Mouse (Mus musculus) mouse embryonic stem cell (cell line): ENCODE results near the gene Gm49320.
"Not testable (repeated sequence)": the region's sequence is repeated elsewhere in the genome, so short reads cannot be mapped to it uniquely, and the experiment has no call there.

ENCODE experiments used
- in situ Hi-C, 2 experiments: fragments of 300-500 bp; cut with MboI; formaldehyde crosslinking; loops; 1 replicate in 1 of 2; 3 replicates in 1 of 2; pipeline ENCODE4 v1.14.3; 2019 to 2020; ENCODE audit warnings: low sequenced_read_pairs in 2 of 2, low pct_unique_long_range_greater_than_20kb in 1 of 2, mixed read lengths in 1 of 2; ENCODE audit not compliant: unreplicated experiment in 1 of 2

Gene Gm49320

GRCm38 (mm10) chr8:4254001-4254400, 15.3 kb downstream of the Gm49320 start:
- in situ Hi-C loops, result no loop called here

GRCm38 (mm10) chr8:4255471-4255870, 16.8 kb downstream of the Gm49320 start:
- in situ Hi-C loops, result not testable (repeated sequence)

- in situ Hi-C loops, result no loop called here
Observed at GRCm38 (mm10) chr8:4256911-4257310, 18.2 kb downstream of the Gm49320 start.

- in situ Hi-C loops, result no loop called here
Observed at GRCm38 (mm10) chr8:4257350-4257749, 18.7 kb downstream of the Gm49320 start.

- in situ Hi-C loops, result no loop called here
Observed at GRCm38 (mm10) chr8:4258233-4258632, 19.6 kb downstream of the Gm49320 start.

- in situ Hi-C loops, result no loop called here
Observed at GRCm38 (mm10) chr8:4258678-4259077, 20.0 kb downstream of the Gm49320 start.

GRCm38 (mm10) chr8:4259125-4259804, 20.6 kb downstream of the Gm49320 start, which contains the start of gene Ctxn1:
Gene Ctxn1 (minus strand): TSS chr8:4259274.
- in situ Hi-C loops, result no loop called here

- in situ Hi-C loops, result no loop called here
Observed at GRCm38 (mm10) chr8:4259805-4260170, 21.1 kb downstream of the Gm49320 start.

GRCm38 (mm10) chr8:4263105-4263791, 24.6 kb downstream of the Gm49320 start:
- in situ Hi-C loops, result no loop called here

- in situ Hi-C loops, result no loop called here
Observed at GRCm38 (mm10) chr8:4265160-4265914, 26.7 kb downstream of the Gm49320 start.

- in situ Hi-C loops, result no loop called here
Observed at GRCm38 (mm10) chr8:4267627-4268026, 29.0 kb downstream of the Gm49320 start.

- in situ Hi-C loops, result no loop called here
Observed at GRCm38 (mm10) chr8:4269609-4270008, 30.9 kb downstream of the Gm49320 start.

GRCm38 (mm10) chr8:4275275-4276110, 36.8 kb downstream of the Gm49320 start, which contains the start of gene Timm44:
Gene Timm44 (minus strand): TSS chr8:4275913.
- in situ Hi-C loops, result no loop called here

- in situ Hi-C loops, result no loop called here
Observed at GRCm38 (mm10) chr8:4276111-4276465, 37.4 kb downstream of the Gm49320 start.

GRCm38 (mm10) chr8:4292738-4293137, 54.1 kb downstream of the Gm49320 start:
- in situ Hi-C loops, result no loop called here

- in situ Hi-C loops, result no loop called here
Observed at GRCm38 (mm10) chr8:4297822-4298221, 59.2 kb downstream of the Gm49320 start.
